Mouse (Mus musculus): Measurements from ENCODE around the gene Zfp366. TPM values are rescaled to one million over a fixed set of nuclear protein-coding genes. Genes with fewer than 3 reads are reported as not detected.

Zfp366 gene
- total RNA-seq, 2 experiments from 2014 or later: 3.6 to 3.8 TPM

DNA sequence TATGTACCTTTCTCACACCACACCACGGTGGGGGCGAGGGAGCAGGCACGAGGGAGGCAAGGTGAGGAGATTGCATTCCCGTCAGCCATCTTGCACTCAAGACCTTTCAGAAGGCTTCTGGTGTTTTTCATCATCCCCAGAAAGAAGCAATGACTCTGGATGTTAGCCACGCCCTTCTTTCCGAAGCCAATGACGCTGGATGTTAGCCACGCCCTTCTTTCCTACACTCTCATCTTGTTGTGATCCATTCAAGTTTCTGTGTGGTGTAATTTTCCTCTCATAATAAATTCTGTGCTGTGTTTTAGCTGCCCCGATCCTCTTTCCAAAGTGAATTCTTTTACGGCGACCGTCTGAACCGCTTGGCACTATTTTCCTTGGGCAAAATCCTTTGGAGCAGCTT is 109.6 kb downstream of the Zfp366 start:
- DNase-seq (ENCODE audit: low spot score in 2 of 2): no peak

DNA sequence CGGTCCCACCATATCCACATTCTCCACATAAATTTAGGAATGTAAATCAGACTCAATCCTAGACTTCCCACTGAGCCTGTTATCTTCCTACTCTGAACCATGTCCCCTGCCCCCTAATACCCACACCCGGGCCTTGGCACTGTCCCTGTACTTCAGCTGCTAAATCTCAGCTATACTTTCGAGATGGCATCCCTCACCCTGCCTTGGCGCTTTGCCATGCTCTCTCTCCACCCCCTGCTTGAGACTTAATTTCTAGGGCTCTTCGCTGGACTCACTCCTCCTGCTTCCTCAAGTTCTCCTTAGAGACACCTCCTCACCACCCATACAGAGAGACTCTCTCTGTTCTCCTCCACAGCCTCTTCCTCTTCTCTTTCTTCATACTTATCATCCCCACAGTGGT is 115.3 kb downstream of the Zfp366 start:
- no peak for DNase-seq (ENCODE audit: low spot score in 2 of 2)

Other genes starting within 250 kb of the Zfp366 start
- gene 1700024P04Rik, start 200.3 kb upstream of the Zfp366 start, total RNA-seq (2021): not detected
- gene Ptcd2, start 159.9 kb downstream of the Zfp366 start, total RNA-seq (2021): 10 to 100 TPM; 28.9 to 30.1 TPM
- 10 to 100 TPM; 26.5 to 29.9 TPM for gene Mrps27, start 160.0 kb downstream of the Zfp366 start, total RNA-seq (2021)